Mouse (Mus musculus) adrenal gland, adult 10 weeks (tissue): ENCODE data around the gene Rab40c. TPM values are rescaled to one million over a fixed set of nuclear protein-coding genes. Genes with fewer than 3 reads are reported as not detected.

Experiments used
- polyA plus RNA-seq: library from polyadenylated mRNA; stranded (reverse); fragments of 350-450 nt; fragmentation: Illumina TruSeq; extraction: RNeasy Lipid Tissue Mini Kit (QIAGEN cat#74804); gene quantifications from one replicate; pipeline ENCODE4 v1.2.3, GENCODE M21; 2014; ENCODE audit warnings: low read depth, low replicate concordance

The Rab40c gene
- polyA plus RNA-seq = 2.7 TPM

GRCm38 (mm10) chr17:25919144-25919785 is at the start of gene Rab40c:
TSS of gene Rab40c (minus strand) at chr17:25919727.

GRCm38 (mm10) chr17:25951803-25952623 is 32.5 kb upstream of the Rab40c start, which contains the start of gene A930017K11Rik:
TSS of gene A930017K11Rik (minus strand) at chr17:25952565.

GRCm38 (mm10) chr17:25944366-25945163 is 25.0 kb upstream of the Rab40c start, which contains the start of the genes Pigq and Nhlrc4:
TSS of gene Pigq (minus strand) at chr17:25944936.
TSS of gene Nhlrc4 (minus strand) at chr17:25944961.

GRCm38 (mm10) chr17:25880196-25880910 is 39.2 kb downstream of the Rab40c start, which contains the start of gene Wfikkn1:
TSS of gene Wfikkn1 (minus strand) at chr17:25880858.

GRCm38 (mm10) chr17:25874721-25875170 is 44.8 kb downstream of the Rab40c start, which contains the start of gene Mettl26:
TSS of gene Mettl26 (plus strand) at chr17:25875074.

GRCm38 (mm10) chr17:25868601-25869191 is 50.8 kb downstream of the Rab40c start, which contains the start of gene Mcrip2:
TSS of gene Mcrip2 (minus strand) at chr17:25868764.

GRCm38 (mm10) chr17:25860832-25861703 is 58.5 kb downstream of the Rab40c start, which contains the start of gene Wdr90:
TSS of gene Wdr90 (minus strand) at chr17:25861501.

GRCm38 (mm10) chr17:25844396-25844901 is 75.1 kb downstream of the Rab40c start, which contains the start of gene Rhot2:
TSS of gene Rhot2 (minus strand) at chr17:25844851.

GRCm38 (mm10) chr17:25841117-25841880 is 78.2 kb downstream of the Rab40c start, which contains the start of gene Gm20683:
TSS of gene Gm20683 (minus strand) at chr17:25841763.

GRCm38 (mm10) chr17:25837076-25837410 is 82.5 kb downstream of the Rab40c start, which contains the start of gene Rhbdl1:
TSS of gene Rhbdl1 (minus strand) at chr17:25837295.

GRCm38 (mm10) chr17:25833291-25833663 is 86.2 kb downstream of the Rab40c start, which contains the start of gene Stub1:
TSS of gene Stub1 (minus strand) at chr17:25833404.

Other genes with a start within 250 kb of the Rab40c start
- not detected for gene Gng13, start 202.6 kb downstream of the Rab40c start, polyA plus RNA-seq
- not detected for gene Chtf18, start 192.3 kb downstream of the Rab40c start, polyA plus RNA-seq
- gene Rpusd1, start 192.1 kb downstream of the Rab40c start, polyA plus RNA-seq = not detected
- not detected for gene Mslnl, start 183.7 kb downstream of the Rab40c start, polyA plus RNA-seq
- gene Msln, start 165.3 kb downstream of the Rab40c start, polyA plus RNA-seq = not detected
- 3.4 TPM for gene Narfl, start 146.0 kb downstream of the Rab40c start, polyA plus RNA-seq
- gene Haghl, start 134.1 kb downstream of the Rab40c start, polyA plus RNA-seq = 0.64 TPM
- not detected for gene Ccdc78, start 133.1 kb downstream of the Rab40c start, polyA plus RNA-seq
- 0.52 TPM for gene Fam173a, start 126.8 kb downstream of the Rab40c start, polyA plus RNA-seq
- 1.1 TPM for gene AC134908.4, start 124.1 kb downstream of the Rab40c start, polyA plus RNA-seq
- gene Metrn, start 122.6 kb downstream of the Rab40c start, polyA plus RNA-seq = 0.17 TPM
- 15.0 TPM for gene Fbxl16, start 110.6 kb downstream of the Rab40c start, polyA plus RNA-seq
- gene Wdr24, start 96.1 kb downstream of the Rab40c start, polyA plus RNA-seq = 0.47 TPM
- 3.6 TPM for gene Jmjd8, start 90.9 kb downstream of the Rab40c start, polyA plus RNA-seq
- gene Stub1, start 86.3 kb downstream of the Rab40c start, polyA plus RNA-seq = 8.2 TPM
- gene Rhbdl1, start 82.4 kb downstream of the Rab40c start, polyA plus RNA-seq = not detected
- not detected for gene Gm20683, start 78.0 kb downstream of the Rab40c start, polyA plus RNA-seq
- 19.9 TPM for gene Rhot2, start 74.9 kb downstream of the Rab40c start, polyA plus RNA-seq
- 2.5 TPM for gene Wdr90, start 58.2 kb downstream of the Rab40c start, polyA plus RNA-seq
- 5.5 TPM for gene Mcrip2, start 51.0 kb downstream of the Rab40c start, polyA plus RNA-seq
- 24.4 TPM for gene Mettl26, start 44.7 kb downstream of the Rab40c start, polyA plus RNA-seq
- gene Wfikkn1, start 38.9 kb downstream of the Rab40c start, polyA plus RNA-seq = not detected
- 41.2 TPM for gene Pigq, start 25.2 kb upstream of the Rab40c start, polyA plus RNA-seq
- not detected for gene Nhlrc4, start 25.2 kb upstream of the Rab40c start, polyA plus RNA-seq
- not detected for gene A930017K11Rik, start 32.8 kb upstream of the Rab40c start, polyA plus RNA-seq
- gene Capn15, start 66.1 kb upstream of the Rab40c start, polyA plus RNA-seq = 0.41 TPM
- 2.3 TPM for gene Rab11fip3, start 149.8 kb upstream of the Rab40c start, polyA plus RNA-seq
- gene Decr2, start 170.6 kb upstream of the Rab40c start, polyA plus RNA-seq = 24.1 TPM
- gene Nme4, start 175.9 kb upstream of the Rab40c start, polyA plus RNA-seq = not detected
- 0.99 TPM for gene Tmem8, start 193.6 kb upstream of the Rab40c start, polyA plus RNA-seq
- 5.4 TPM for gene Mrpl28, start 203.8 kb upstream of the Rab40c start, polyA plus RNA-seq
- 26.3 TPM for gene Axin1, start 219.0 kb upstream of the Rab40c start, polyA plus RNA-seq